Mouse (Mus musculus) megakaryocyte, embryonic 14.5 days (primary cell): ENCODE measurements around the gene Cep78.

Experiments
- FLI1 ChIP-seq: IDR thresholded peaks from 2 replicates; pipeline ENCODE4 v1.6.1; 2012; ENCODE audit warnings: low read length, inconsistent platforms, mixed read lengths
- GATA1 ChIP-seq: IDR thresholded peaks from 3 replicates; pipeline ENCODE4 v1.6.1; 2012; ENCODE audit warnings: mixed read lengths, low read length, inconsistent platforms, borderline replicate concordance

DNA sequence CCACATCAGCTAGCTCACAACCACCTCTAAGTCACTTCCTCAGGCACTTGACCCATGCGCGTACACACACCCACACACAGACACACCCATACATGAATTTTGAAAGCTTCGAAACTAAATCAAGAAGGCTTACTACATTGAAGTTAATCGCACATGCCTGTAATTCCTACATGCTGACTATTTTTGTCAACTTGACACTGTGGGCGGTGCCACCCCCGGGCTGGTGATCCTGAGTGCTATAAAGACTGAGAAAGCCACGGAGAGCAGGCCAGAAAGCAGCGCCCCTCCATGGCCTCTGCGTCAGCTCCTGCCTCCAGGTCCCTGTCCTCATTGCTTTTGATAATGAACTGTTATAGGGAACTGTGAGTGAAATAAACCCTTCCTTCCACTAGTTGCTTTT lies 61.4 kb downstream of the Cep78 start:
- TF ChIP-seq GATA1 (no peak), FLI1 (no peak)
